Mouse (Mus musculus): ENCODE results near the gene Ece2. TPM values are rescaled to one million over a fixed set of nuclear protein-coding genes. Genes with fewer than 3 reads are reported as not detected.

Gene Ece2
- polyA plus RNA-seq, 1 experiment from 2014 or later = 2.9 TPM

DNA sequence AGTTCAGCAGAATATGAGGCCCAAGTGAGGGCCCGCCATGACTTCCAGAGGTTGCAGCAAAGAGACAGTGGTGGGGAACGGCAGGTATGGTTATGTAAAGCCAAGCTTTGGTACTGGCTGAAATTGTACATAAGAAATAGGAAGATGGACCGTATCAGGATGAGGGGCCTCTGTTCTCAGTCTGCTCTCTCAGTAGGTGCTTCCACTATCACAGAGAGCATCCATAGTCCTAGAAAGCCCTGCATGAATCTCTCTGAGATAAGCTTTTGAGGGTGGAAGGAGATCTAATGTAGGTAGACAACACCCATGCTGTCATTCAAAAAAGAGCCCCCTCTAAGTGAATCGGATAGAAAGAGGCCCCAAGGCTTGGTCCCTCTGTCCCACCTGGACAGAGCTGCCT is 33.9 kb upstream of the Ece2 start:
- Histone ChIP-seq H3K27me3 (ENCODE audit: insufficient read depth, low read length) (peaks cover 37% of the 10 kb centered on the region), H3K4me2 (no peak overlapping the region), H3K9me3 (ENCODE audit: low read depth, low read length) (no peaks in the 10 kb centered on the region), H3K9ac (no peak overlapping the region), H3K36me3 (ENCODE audit: insufficient read depth) (no peaks in the 10 kb centered on the region), H3K4me1 (ENCODE audit: insufficient read depth) (no peaks in the 10 kb centered on the region), H3K4me3 (ENCODE audit: low read depth, low read length) (no peak overlapping the region), H3K27ac (ENCODE audit: low read depth) (no peak overlapping the region)
- no peak for DNase-seq
- 86% methylated on average over 4 of the region's 4 CpGs for WGBS
- TF ChIP-seq CTCF (IDR thresholded peaks at IDR 0.05; ENCODE audit: low read depth) = no peak
- ATAC-seq (ENCODE audit: insufficient read depth) = no peak

DNA sequence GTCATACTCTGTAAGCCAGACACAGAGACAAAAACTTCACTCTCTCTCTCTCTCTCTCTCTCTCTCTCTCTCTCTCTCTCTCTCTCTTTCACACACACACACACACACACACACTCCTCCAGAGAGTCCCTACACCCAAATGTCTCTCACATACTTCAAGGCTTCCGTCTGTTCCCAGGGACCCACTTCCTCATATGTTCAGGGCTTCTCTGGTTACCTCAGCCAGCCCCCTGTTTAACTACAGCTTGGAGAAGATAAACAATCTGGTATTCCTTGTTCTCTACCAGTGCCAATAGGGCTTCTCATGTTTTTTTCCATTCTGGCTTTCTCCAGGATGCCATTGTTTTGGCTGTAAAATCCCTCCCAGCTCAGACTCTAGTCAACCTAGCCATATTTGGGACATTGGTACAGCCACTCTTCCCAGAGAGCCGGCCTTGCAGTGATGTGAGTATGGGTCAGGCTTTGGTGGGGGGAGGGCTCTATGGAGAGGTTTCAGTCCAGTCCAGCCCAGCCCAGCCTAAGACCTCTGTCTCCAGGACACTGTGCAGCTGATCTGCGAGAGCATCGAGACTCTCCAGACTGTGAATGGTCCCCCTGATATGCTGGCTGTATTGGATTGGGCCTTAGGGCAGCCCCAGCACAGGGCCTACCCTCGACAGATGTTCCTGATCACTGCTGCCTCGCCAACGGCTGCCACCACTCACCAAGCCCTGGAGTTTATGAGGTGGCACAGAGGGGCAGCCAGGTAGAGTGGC is 32.8 kb upstream of the Ece2 start:
- no peak for DNase-seq
- Histone ChIP-seq H3K4me2 (no peak overlapping the region), H3K27ac (ENCODE audit: low read depth) (no peak overlapping the region), H3K4me3 (ENCODE audit: low read depth, low read length) (no peak overlapping the region), H3K27me3 (ENCODE audit: insufficient read depth, low read length) (peaks cover 25% of the 10 kb centered on the region), H3K4me1 (ENCODE audit: insufficient read depth) (no peaks in the 10 kb centered on the region), H3K36me3 (ENCODE audit: insufficient read depth) (no peaks in the 10 kb centered on the region), H3K9ac (no peak overlapping the region), H3K9me3 (ENCODE audit: low read depth, low read length) (no peaks in the 10 kb centered on the region)
- WGBS = 47% methylated on average over 7 of the region's 7 CpGs
- TF ChIP-seq CTCF (IDR thresholded peaks at IDR 0.05; ENCODE audit: low read depth) = no peak
- peak; percentile 39; the same call in 1 of the 2 replicates for ATAC-seq (ENCODE audit: insufficient read depth)

DNA sequence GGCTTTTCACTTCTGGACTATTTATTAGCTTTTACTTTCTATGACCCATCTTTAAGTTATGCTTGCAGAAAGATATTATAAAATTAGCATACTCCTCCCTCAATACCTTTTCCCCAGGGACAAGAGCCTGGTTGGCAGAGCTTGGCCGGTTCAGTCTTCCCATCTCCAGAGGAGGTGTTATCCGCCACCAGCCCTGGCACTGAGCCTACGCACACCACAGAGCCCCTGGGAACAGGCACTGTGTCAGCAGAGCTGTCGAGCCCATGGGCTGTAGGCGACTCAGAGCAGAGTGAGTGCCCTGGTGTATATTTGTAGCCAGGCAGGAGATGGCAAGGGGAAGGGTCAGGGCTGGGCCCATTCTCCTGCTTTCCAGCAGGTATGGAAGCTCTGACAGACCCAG is 29.1 kb upstream of the Ece2 start:
- no peak overlapping the region for H3K27ac ChIP-seq (ENCODE audit: low read depth)
- no peak for DNase-seq

DNA sequence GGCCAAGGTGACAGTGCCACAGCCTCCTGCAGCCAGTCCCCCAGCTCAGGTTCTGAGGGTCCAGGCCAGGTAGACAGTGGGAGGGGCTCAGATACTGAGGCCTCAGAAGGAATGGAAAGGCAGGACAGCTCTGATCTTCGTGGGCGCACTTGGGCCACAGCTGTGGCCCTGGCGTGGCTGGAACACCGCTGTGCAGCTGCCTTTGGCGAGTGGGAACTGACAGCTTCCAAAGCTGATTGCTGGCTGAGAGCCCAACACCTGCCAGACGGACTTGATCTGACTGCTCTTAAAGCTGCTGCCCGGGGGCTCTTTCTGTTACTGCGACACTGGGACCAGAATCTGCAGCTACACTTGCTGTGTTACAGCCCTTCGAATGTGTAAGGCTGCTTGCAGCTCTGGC is 24.9 kb upstream of the Ece2 start:
- no peak overlapping the region for H3K4me2 ChIP-seq
- ATAC-seq (ENCODE audit: insufficient read depth) (no peak), DNase-seq (peak; percentile 49)
- H3K4me1 ChIP-seq (ENCODE audit: insufficient read depth) = peaks cover 2% of the 10 kb centered on the region
- no peaks in the 10 kb centered on the region for H3K27me3 ChIP-seq (ENCODE audit: insufficient read depth, low read length)
- H3K4me3 ChIP-seq (ENCODE audit: low read depth, low read length) = no peak overlapping the region
- WGBS = 44% methylated on average over 9 of the region's 9 CpGs
- H3K36me3 ChIP-seq (ENCODE audit: insufficient read depth) = peaks cover 39% of the 10 kb centered on the region
- no peak overlapping the region for H3K27ac ChIP-seq (ENCODE audit: low read depth)
- H3K9ac ChIP-seq = no peak overlapping the region
- no peak for TF ChIP-seq CTCF (IDR thresholded peaks at IDR 0.05; ENCODE audit: low read depth)
- no peaks in the 10 kb centered on the region for H3K9me3 ChIP-seq (ENCODE audit: low read depth, low read length)

More for the DNA sequence above, 29.1 kb upstream of the Ece2 start:
- no peak overlapping the region for H3K4me3 ChIP-seq (ENCODE audit: low read depth, low read length)
- no peaks in the 10 kb centered on the region for H3K9me3 ChIP-seq (ENCODE audit: low read depth, low read length)
- H3K36me3 ChIP-seq (ENCODE audit: insufficient read depth) = peaks cover 13% of the 10 kb centered on the region
- no peak for TF ChIP-seq CTCF (IDR thresholded peaks at IDR 0.05; ENCODE audit: low read depth)
- no peak overlapping the region for H3K4me2 ChIP-seq
- H3K4me1 ChIP-seq (ENCODE audit: insufficient read depth) = no peaks in the 10 kb centered on the region
- ATAC-seq (ENCODE audit: insufficient read depth) = no peak
- no peaks in the 10 kb centered on the region for H3K27me3 ChIP-seq (ENCODE audit: insufficient read depth, low read length)
- WGBS = 67% methylated on average over 5 of the region's 5 CpGs
- H3K9ac ChIP-seq = no peak overlapping the region

DNA sequence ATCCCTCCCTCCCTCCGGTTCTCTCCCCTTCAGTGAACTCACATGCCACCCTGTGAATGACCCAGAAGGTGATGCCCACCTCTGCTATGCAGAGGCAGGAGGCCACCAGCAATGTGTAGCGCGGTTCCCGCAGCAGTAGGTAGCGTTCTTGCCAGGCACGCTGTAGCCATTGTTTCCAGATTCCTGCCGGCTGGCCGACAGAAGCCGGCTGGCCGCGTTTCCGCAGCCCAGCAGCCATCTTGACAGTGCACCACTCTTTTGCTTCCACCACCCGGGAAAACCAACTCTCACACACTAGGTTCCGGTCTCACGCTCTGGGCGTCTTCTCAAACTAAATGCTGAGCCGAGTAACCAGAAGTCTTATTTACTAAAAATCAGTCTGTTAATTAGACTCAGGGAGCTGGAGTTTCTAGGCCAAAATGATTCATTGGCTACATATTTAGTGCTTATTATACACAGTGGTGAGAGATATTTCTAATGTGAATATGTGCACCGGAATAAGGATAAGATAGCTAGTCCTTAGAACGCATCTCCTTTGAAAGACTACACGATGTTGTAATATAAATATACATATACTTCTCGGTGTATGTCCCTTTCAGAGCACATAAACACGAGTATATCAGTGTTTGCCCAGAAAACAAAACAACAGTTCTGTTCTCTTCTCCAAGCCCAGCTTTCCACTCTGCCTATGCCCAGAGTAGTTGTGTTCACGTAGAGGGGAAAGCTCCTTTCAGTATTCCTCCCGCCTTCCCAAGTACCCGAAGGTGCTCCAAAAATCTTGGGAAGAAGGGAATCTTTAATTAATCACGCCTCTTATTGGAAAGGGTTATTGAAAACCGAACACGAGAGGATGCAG is 18.9 kb upstream of the Ece2 start:
- H3K9me3 ChIP-seq (ENCODE audit: low read depth, low read length) = no peaks in the 10 kb centered on the region

DNA sequence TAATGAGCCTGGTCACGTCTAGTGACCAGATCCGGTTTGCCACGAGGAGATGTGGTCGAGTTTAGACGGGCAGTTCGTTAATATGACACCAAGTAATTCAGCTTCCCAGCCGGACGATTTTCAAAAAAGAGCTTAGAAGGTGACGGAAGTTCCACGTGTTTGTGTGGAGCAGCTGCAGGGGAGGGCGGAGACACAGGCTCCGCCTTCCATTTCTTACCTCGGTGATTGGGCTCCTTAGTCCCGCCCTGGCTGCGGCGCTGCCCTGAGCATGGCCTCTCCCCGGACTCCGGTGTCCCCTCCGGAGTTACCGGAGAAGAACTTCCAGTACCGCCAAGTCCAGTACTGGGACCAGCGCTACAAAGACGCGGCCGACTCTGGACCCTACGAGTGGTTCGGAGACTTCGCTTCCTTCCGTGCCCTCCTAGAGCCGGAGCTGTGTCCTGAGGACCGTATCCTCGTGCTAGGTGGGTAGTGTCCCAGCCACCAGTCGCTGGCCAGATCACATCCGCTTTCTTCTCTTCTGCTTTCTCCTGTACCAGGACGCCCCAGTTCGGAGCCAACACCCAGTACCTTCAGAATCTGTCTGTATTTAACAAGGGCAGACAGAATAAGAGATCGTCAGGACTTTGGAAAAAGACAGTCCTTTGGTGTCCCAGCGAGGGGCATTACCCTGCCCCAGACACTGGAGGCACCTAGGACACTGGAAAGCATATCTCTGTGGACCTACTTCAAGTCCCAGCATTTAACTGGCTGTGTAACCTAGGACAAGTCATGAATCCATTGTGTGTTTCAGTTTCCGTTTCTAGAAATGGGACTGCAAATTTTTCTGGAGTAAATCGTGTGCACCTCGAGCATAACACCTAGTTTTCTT is 18.0 kb upstream of the Ece2 start, which contains the start of the genes Eef1akmt4, Gm49333 and Alg3:
Eef1akmt4 (plus strand) TSS at position 237 of the 871 bp plus-strand sequence.
Gm49333 (plus strand) TSS at position 254 of the 871 bp plus-strand sequence.
Alg3 (minus strand) TSS at position 379 of the 871 bp plus-strand sequence.
- Histone ChIP-seq H3K9ac (peak within 1 kb of the TSS; percentile 81), H3K4me2 (peak within 1 kb of the TSS; percentile 75), H3K36me3 (ENCODE audit: insufficient read depth) (peaks cover 14% of the 10 kb centered on the region), H3K27ac (ENCODE audit: low read depth) (peak within 1 kb of the TSS; percentile 70), H3K9me3 (ENCODE audit: low read depth, low read length) (no peaks in the 10 kb centered on the region), H3K27me3 (ENCODE audit: insufficient read depth, low read length) (no peaks in the 10 kb centered on the region), H3K4me3 (ENCODE audit: low read depth, low read length) (peak within 1 kb of the TSS; percentile 82), H3K4me1 (ENCODE audit: insufficient read depth) (peaks cover 3% of the 10 kb centered on the region)
- ATAC-seq (ENCODE audit: insufficient read depth) (peak; percentile 97), DNase-seq (peak; percentile 96)
- WGBS = 1% methylated on average over 41 of the region's 41 CpGs
- TF ChIP-seq CTCF (IDR thresholded peaks at IDR 0.05; ENCODE audit: low read depth) = no peak

More for the DNA sequence above, 18.9 kb upstream of the Ece2 start:
- Histone ChIP-seq H3K27me3 (ENCODE audit: insufficient read depth, low read length) (no peaks in the 10 kb centered on the region), H3K27ac (ENCODE audit: low read depth) (peak overlapping the region; percentile 70), H3K36me3 (ENCODE audit: insufficient read depth) (peaks cover 23% of the 10 kb centered on the region), H3K4me2 (peak overlapping the region; percentile 75), H3K9ac (peak overlapping the region; percentile 81), H3K4me1 (ENCODE audit: insufficient read depth) (peaks cover 3% of the 10 kb centered on the region), H3K4me3 (ENCODE audit: low read depth, low read length) (peak overlapping the region; percentile 82)
- TF ChIP-seq CTCF (IDR thresholded peaks at IDR 0.05; ENCODE audit: low read depth) = no peak
- under 1% methylated on average over 28 of the region's 28 CpGs for WGBS
- DNase-seq = peak; percentile 92
- ATAC-seq (ENCODE audit: insufficient read depth) = peak; percentile 69
